Mouse (Mus musculus): ENCODE measurements around the gene Gm20441.
A peak's percentile ranks its signal among the peaks of the same experiment; 100 is the strongest.

The Gm20441 gene

DNA sequence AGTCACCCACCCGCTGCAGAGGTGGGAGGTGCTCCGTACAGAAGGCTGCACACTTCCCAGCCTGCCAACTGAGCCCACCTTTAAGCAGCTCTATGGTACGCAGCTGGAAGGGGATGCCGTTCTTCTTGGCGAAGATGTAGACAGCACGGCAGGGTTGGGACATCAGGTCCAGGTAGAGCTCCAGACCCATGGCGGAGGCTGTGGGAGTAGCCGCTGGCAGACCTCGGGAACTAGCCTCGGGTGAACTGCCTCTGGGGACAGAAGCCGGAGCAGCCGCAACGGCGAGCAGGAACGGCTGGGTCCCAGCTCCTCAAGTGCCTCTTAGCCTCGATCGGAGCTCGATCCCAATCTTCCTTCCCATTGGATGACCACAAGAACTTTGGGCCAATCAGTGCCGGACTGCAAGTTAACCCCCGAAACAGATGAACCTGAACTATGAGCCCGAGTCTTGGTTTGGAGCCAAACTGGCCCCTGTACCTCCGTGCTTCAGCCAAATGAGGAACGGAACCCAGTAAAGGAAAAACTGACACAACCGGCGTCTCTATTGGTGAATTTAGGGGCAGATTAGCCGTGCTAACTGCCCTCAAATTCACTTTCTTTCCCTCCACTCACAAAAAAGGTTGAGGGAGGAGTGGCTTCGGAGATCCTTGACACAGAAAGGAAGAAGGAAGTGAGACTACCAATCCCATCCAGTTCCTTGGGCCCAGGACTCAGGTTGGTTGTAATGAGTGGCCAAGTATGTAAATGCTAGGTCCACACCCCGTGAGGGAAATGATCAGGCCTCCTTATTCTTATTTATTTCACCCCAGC is at the start of gene Gm20441, which contains the start of gene Gstt3:
TSS of gene Gm20441 (minus strand) at position 186 of the 810 bp plus-strand sequence.
TSS of gene Gstt3 (minus strand) at position 646 of the 810 bp plus-strand sequence.
- peak; percentile 34 for DNase-seq

- DNase-seq, result no peak
Observed at GRCm38 (mm10) chr10:75830275-75830670, 49.5 kb upstream of the Gm20441 start.

DNA sequence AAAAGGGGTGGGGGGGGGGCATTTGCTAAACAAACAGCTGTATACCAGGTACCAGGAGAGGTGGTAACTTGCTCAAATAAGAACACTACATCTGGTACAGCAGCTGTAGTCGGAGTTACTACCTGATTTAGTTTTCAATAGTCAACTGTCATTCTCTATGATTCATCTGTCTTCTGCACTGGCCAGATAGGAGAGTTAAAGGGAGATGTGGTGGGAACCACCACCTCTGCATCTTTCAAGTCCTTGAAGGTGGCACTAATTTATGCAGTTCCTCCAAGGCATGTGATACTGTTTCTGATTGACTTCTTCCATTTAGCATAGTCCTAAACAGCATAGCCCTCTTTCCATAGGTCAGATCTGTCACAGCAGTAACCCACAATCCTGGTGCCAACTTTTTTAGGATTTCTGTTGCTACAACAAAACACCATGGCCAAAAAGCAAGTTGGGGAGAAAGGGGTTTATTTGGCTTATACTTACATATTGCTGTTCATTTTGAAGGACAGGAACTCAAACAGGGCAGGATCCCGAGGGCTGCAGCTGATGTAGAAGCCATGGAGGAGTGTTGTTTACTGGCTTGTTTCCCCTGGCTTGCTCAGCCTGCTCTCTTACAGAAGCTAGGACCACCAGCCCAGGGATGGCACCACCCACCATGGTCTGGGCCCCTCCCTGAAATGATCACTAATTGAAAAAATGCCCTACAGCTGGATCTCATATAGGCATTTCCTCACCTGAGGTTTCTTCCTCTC is 48.9 kb upstream of the Gm20441 start:
- DNase-seq, result no peak

DNA sequence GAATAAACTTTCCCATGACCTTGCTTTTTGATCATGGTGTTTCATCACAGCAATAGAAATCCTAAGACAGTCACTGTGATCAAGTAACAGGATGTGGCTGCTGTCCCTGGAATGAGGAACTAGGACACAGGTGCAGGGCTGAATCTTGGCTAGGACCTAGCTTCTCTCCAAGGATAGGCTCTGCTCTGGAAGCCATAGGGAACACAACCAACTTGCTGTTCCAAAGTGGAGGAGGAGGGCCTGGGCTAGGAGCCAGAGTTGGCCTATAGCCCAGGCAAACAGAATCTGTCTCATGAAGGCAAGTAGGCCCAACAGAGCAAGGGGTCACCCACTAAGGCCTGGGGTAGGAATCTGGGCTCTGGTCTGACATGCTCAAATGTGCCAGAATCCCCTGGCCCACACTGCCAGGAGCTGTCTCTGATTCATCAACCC is 47.8 kb upstream of the Gm20441 start:
- DNase-seq, result no peak

- DNase-seq, result no peak
Observed at GRCm38 (mm10) chr10:75827668-75828360, 47.1 kb upstream of the Gm20441 start.

DNA sequence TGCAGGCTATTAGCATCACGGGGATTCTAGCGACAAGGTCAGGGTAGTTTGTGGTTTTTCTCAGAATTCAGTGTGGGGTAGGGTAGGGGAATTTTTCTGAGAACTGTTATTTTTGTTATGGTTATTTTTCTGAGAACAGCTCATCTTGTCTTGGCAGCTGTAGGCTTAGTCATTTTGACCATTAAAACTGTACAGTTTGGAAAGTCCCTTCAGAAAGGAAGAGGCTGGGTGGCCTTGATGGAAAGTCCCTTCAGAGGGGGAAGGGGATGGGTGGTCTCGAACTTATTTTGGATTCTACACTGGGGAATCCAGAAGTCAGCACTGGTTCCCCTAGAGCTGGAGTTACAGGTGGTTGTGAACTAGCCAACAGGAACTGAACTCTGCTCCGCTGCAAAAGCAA is 43.8 kb upstream of the Gm20441 start:
- no peak for DNase-seq

GRCm38 (mm10) chr10:75823782-75824181 is 43.0 kb upstream of the Gm20441 start:
- no peak for DNase-seq

- no peak for DNase-seq
Observed at GRCm38 (mm10) chr10:75822443-75822842, 41.7 kb upstream of the Gm20441 start, which contains the start of gene Gstt4. Gstt4 (minus strand) TSS chr10:75822543.

GRCm38 (mm10) chr10:75819882-75820281 is 39.1 kb upstream of the Gm20441 start:
- no peak for DNase-seq

DNA sequence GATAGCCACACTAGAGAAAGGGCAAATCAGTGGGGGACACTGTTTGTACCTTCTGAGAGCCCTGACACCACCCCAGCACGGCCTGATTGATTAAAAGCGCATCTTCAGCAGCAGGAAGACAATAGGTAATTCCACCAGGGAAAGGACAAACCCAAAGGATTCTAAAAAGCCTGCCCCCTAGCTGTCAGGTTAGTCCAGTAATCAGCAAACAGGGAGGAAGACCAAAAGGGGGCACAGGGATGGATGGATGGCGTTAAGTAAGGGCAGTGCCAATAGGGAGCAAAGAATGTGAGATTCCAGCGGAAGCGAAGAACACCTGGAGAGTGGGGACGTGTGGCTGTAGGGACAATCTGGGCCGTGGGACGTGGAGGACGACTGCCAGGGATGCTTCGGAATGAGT is 37.9 kb upstream of the Gm20441 start:
- no peak for DNase-seq

DNA sequence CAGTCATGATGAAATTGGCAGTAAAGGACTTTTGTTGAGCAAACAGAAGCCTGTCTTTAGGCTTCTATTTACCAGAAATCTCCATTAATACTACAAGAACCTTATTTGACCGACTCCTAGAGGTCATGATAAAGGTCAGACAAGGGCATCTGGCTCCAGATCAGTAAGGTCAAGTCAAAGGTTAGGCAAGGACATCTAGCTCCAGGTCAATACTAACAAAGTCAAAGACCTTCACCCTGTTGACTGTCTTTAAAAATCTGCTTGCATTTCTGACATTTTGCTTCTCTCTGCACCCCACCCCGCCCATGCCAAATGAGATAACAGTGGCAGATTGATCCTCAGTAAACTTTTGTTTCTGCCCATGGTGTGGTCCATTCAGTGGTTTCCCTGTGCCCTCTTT is 23.5 kb upstream of the Gm20441 start:
- no peak for DNase-seq

DNA sequence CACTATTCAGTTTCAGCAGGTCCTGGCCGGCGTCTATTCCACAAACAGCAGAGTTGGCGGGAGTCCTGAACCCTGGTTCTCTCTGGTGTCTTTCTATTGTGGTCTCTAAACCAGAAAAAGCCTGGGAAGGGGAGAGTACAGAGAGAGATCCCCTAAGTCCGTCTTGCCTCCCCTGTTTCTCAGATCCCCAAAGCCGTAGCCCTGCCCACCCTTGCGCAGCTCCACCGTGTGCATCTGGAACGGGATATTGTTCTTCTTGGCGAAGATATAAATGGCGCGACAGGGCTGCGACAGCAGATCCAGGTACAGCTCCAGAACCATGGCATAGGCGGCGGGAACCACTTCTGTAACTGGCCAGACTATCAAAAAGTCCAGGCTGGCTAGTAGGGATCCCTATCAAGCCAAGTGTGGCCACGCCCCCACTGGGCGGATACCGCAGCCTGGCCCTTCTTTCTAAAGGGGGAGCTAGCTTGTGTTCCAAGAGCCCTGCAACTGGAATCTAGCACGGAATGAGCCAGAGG is 17.5 kb upstream of the Gm20441 start, which contains the start of gene Gstt1:
TSS of gene Gstt1 (minus strand) at position 409 of the 521 bp plus-strand sequence.
- DNase-seq, result no peak

DNA sequence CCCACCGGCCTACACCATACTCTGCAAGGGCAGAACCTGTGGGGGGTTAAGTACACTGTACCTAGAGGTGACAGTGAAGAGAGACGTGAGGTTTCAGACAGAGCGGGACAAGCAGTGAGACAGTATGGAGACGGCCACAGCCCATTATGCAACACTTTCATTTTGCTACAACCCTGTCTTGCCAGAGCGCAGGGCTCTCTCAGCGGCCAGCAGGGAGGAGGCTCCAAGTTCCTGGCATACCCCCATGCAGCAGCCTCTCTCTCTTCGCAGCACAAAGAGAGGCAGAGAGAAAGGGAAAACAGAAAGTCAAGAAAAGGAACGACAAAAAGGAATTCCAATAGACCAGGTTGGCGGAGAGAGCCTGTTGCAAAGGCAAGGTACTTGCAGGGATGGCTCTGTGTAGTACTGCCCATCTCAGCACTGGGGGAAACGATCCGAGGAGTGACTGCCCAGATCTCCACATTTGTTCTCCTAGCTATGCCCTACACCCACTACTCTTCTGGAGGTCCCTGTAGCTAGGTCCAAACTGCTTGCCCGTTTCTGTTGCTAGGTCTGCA is 16.9 kb upstream of the Gm20441 start:
- DNase-seq, result peak; percentile 17

DNA sequence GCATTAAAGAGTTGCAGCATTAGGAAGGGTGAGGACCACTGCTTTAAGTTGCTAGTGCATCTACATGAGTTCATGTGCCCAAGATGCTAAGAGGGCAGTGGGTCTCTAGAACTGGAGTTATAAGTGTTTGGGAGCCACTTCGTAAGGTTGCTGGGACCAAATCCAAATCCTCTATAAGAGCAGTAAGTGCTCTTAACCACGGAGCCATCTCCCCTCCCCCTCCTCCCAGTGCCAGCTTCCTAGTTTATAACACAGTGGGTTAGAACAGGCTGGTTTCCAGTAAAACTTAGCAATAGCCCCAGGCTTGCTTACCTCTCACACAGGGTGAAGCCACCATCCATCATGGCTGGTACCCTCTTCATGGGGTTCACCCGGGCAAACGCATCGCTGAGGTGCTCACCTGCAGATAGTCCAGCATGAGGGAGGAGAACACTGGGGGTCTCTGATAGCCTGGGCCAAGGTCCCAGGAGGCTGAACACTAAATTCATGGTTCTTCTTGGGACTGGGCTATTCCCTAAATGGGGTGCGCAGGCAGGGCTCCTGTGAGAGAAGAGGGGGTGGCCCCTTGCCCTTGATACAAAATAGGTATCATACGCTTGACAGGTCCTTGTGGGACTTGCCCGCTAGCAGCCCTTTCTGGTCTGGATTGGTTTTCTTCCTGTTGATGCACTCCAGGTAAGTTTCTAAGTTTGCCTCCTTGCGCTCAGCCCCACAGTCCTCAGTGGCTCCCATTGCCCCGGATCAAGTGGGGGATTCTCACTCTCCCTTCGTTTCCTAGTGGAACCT is 16.2 kb upstream of the Gm20441 start:
- no peak for DNase-seq

DNA sequence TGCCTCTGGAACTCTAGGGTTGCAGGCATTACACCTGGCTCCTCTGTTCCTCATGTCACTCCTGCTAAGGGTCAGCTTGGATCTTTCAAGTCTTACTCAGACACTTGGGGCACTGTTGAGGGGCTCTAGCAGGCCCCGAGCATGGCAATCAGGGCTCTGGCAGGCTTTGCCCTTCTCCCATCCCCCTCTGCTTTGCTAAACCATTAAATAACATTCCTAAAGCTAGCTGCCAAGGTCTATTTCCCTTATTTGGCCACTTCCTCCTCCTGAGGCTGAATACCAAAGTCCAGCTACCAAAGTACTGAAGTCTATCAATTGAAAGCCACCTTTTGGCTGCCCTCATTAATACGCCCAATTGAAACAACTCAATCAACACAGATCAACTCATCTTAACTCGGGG is 14.1 kb upstream of the Gm20441 start:
- no peak for DNase-seq

DNA sequence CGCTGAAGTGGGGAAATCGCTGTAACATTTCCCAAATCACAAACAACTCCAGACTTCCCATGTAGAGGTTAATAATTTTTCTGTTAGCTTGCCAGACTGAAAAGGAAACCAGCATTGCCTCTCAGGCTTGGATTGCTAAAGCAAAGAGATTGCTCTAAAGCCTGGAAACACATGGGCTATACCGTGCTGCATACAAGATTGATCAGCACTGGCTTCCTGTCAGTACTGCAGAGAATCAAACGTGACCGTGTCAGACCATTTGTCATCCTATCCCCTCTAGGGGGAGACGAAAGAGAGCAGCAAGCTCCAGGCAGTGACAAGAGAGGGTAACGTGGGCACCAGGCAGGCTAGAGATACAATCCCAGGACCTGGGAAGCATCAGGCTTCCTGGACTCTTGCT is 10.0 kb upstream of the Gm20441 start:
- DNase-seq, result peak; percentile 35

DNA sequence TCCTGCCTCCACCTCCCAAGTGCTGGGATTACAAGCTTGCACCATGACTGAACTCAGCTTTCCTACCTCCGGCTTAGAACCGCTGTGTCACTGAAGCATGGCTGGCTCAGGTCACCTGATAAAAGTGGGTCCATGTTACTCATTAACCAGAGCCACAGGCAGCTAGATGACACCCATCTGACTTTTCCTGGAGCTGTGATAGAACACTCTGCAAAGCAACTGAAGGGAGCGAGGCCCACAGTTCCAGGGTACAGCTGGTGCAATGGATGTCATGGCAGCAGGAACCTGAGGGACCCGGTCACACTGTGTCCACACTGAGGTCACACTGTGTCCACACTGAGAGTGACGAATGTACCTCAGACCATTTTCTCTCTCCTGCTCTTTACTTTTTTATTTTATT is 9.1 kb upstream of the Gm20441 start:
- DNase-seq, result no peak

GRCm38 (mm10) chr10:75789081-75789735 is 8.5 kb upstream of the Gm20441 start:
- no peak for DNase-seq

- DNase-seq, result no peak
Observed at GRCm38 (mm10) chr10:75788277-75788676, 7.5 kb upstream of the Gm20441 start.

- DNase-seq, result no peak
Observed at GRCm38 (mm10) chr10:75785442-75785841, 4.7 kb upstream of the Gm20441 start.
